Mouse (Mus musculus) CH12.LX (cell line): Measurements from ENCODE around the gene Dgcr8.

ENCODE experiments used
- CTCF ChIP-seq, 2 experiments: IDR thresholded peaks in 1 of 2; conservative IDR thresholded peaks in 1 of 2; 2 replicates each; pipeline ENCODE4 v1.5.1; 2011 to 2012; ENCODE audit warnings: low read depth in 2 of 2, low read length in 2 of 2, improper control_type of control experiment in 1 of 2, inconsistent platforms in 1 of 2, mild to moderate bottlenecking in 1 of 2, moderate library complexity in 1 of 2
- EP300 ChIP-seq: IDR thresholded peaks from 2 replicates; pipeline ENCODE4 v1.6.1; 2011; ENCODE audit warnings: low read length, improper control_type of control experiment
- HCFC1 ChIP-seq: IDR thresholded peaks from 2 replicates; pipeline ENCODE4 v1.6.1; 2012; ENCODE audit warnings: low read depth, mild to moderate bottlenecking, inconsistent platforms, low read length, improper control_type of control experiment
- KAT2A ChIP-seq: IDR thresholded peaks from 2 replicates; pipeline ENCODE4 v1.6.1; 2012; ENCODE audit warnings: low read length, improper control_type of control experiment, inconsistent platforms; ENCODE audit not compliant: insufficient replicate concordance
- MAFK ChIP-seq: IDR thresholded peaks from 2 replicates; pipeline ENCODE4 v1.6.1; 2011; ENCODE audit warnings: low read length, improper control_type of control experiment; ENCODE audit not compliant: insufficient replicate concordance
- POLR2A ChIP-seq: IDR thresholded peaks from 2 replicates; pipeline ENCODE4 v1.6.1; 2011; ENCODE audit warnings: low read depth, mild to moderate bottlenecking, improper control_type of control experiment, low read length
- USF2 ChIP-seq: conservative IDR thresholded peaks from 2 replicates; pipeline ENCODE4 v1.6.1; 2011; ENCODE audit warnings: low read depth, low read length, improper control_type of control experiment

GRCm38 (mm10) chr16:18328524-18328923 lies 39.5 kb upstream of the Dgcr8 start:
- no peak for TF ChIP-seq CTCF (conservative IDR thresholded peaks at IDR 0.05 in 1 of 2, IDR thresholded peaks at IDR 0.05 in 1 of 2; ENCODE audit: low read depth in 2 of 2, low read length in 2 of 2)
- TF ChIP-seq MAFK = no peak
- no peak for TF ChIP-seq USF2
- TF ChIP-seq POLR2A = no peak
- TF ChIP-seq EP300 = no peak
- no peak for TF ChIP-seq HCFC1
- TF ChIP-seq KAT2A = no peak
